Mouse (Mus musculus) liver, embryonic 14.5 days (tissue): Measurements from ENCODE around the gene Nrxn3.

ENCODE experiments used
- CTCF ChIP-seq: IDR thresholded peaks from 2 replicates; pipeline ENCODE4 v1.5.1; 2016; ENCODE audit warnings: antibody characterized with exemption, low read depth, control low read depth
- EP300 ChIP-seq: IDR thresholded peaks from 2 replicates; pipeline ENCODE4 v1.6.1; 2016; ENCODE audit warnings: antibody characterized with exemption, low read depth

- TF ChIP-seq CTCF (no peak), EP300 (no peak)
Observed at GRCm38 (mm10) chr12:89508970-89509369, 786.3 kb downstream of the Nrxn3 start.
